Comparison of ENCODE assay signal across 8 mouse cellular contexts in the genomic region with DNA sequence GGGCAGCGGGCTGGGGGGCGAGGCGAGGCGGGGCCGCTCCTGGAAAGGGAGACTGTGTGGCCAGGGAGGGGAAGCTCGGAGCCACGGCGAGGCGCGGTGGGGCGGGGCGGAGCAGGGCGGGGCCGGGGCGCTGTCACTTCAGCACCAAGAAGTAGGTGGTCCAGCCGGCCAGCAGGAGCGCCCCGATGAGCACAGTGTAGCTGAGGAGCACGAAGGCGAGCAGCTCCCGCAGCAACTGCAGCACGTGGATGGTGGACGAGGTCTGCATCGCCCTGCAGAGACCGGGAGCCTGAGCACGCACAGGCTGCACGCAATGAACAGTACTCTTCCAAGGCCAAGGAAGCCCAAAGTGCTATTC. TPM values are rescaled to one million over a fixed set of nuclear protein-coding genes. Genes with fewer than 3 reads are reported as not detected.
DNase-seq lines count a peak whose midpoint lies in the region; ATAC-seq and TF ChIP-seq lines count a peak whose summit lies in the region.

No protein-coding gene starts in this region.

- H3K27me3 ChIP-seq in heart, embryonic 10.5 days (ENCODE audit: insufficient read depth, poor library complexity, severe bottlenecking), result no peaks in the 10 kb centered on the region
- peaks cover 12% of the 10 kb centered on the region for H3K27me3 ChIP-seq in E14TG2a.4 (ENCODE audit: insufficient read depth, low read length)
- H3K27me3 ChIP-seq in forebrain, embryonic 12.5 days, result no peaks in the 10 kb centered on the region
- H3K27me3 ChIP-seq in liver, embryonic 12.5 days (replicated peaks), result no peaks in the 10 kb centered on the region
- no peaks in the 10 kb centered on the region for H3K27me3 ChIP-seq in stomach, postnatal 0 days (ENCODE audit: control insufficient read depth, insufficient read depth, low read length)

- H3K4me1 ChIP-seq in heart, embryonic 10.5 days, result peaks cover 18% of the 10 kb centered on the region
- peaks cover 40% of the 10 kb centered on the region for H3K4me1 ChIP-seq in E14TG2a.4 (replicated peaks; ENCODE audit: low read depth, low read length)
- peaks cover 32% of the 10 kb centered on the region for H3K4me1 ChIP-seq in forebrain, embryonic 12.5 days
- H3K4me1 ChIP-seq in liver, embryonic 12.5 days, result peaks cover 38% of the 10 kb centered on the region
- H3K4me1 ChIP-seq in stomach, postnatal 0 days (replicated peaks; ENCODE audit: control insufficient read depth, insufficient read depth), result 0 out of 2 replicates have a peak, but pooled peaks cover 5% of the 10 kb centered on the region

- TF ChIP-seq EP300 in stomach, postnatal 0 days (optimal IDR thresholded peaks at IDR 0.05), result no peak

- H3K9ac ChIP-seq in forebrain, embryonic 12.5 days, result peak overlapping the region; percentile 59
- peak overlapping the region; percentile 87 for H3K9ac ChIP-seq in liver, embryonic 12.5 days
- no peak overlapping the region for H3K9ac ChIP-seq in stomach, postnatal 0 days (ENCODE audit: low read length)

- peaks cover 22% of the 10 kb centered on the region for H3K36me3 ChIP-seq in heart, embryonic 10.5 days
- peaks cover 36% of the 10 kb centered on the region for H3K36me3 ChIP-seq in E14TG2a.4 (ENCODE audit: insufficient read depth, low read length)
- peaks cover 22% of the 10 kb centered on the region for H3K36me3 ChIP-seq in forebrain, embryonic 12.5 days (replicated peaks)
- peaks cover 25% of the 10 kb centered on the region for H3K36me3 ChIP-seq in liver, embryonic 12.5 days
- 0 out of 2 replicates have a peak, but pooled peaks cover 3% of the 10 kb centered on the region for H3K36me3 ChIP-seq in stomach, postnatal 0 days (ENCODE audit: control insufficient read depth, insufficient read depth, low read length)

- 0% methylated on average over 27 of the region's 27 CpGs for WGBS in heart, embryonic 10.5 days
- 0% methylated on average over 23 of the region's 27 CpGs for WGBS in forebrain, embryonic 12.5 days
- WGBS in liver, embryonic 12.5 days (ENCODE audit: insufficient replicate concordance), result 2% methylated on average over 26 of the region's 27 CpGs
- 3% methylated on average over 23 of the region's 27 CpGs for WGBS in stomach, postnatal 0 days

- H3K4me3 ChIP-seq in heart, embryonic 10.5 days, result peak overlapping the region; percentile 95
- peak overlapping the region; percentile 93 for H3K4me3 ChIP-seq in E14TG2a.4 (replicated peaks; ENCODE audit: low read length)
- H3K4me3 ChIP-seq in forebrain, embryonic 12.5 days (replicated peaks), result peak overlapping the region; percentile 93
- H3K4me3 ChIP-seq in liver, embryonic 12.5 days, result peak overlapping the region; percentile 87
- H3K4me3 ChIP-seq in stomach, postnatal 0 days (ENCODE audit: low read depth, low read length), result peak overlapping the region; percentile 94

- peak overlapping the region; percentile 86 for H3K4me2 ChIP-seq in forebrain, embryonic 12.5 days
- peak overlapping the region; percentile 92 for H3K4me2 ChIP-seq in liver, embryonic 12.5 days
- H3K4me2 ChIP-seq in stomach, postnatal 0 days (replicated peaks; ENCODE audit: low read depth), result peak overlapping the region; percentile 99

- H3K27ac ChIP-seq in heart, embryonic 10.5 days, result peak overlapping the region; percentile 93
- peak overlapping the region; percentile 47; the same call in 1 of the 2 replicates for H3K27ac ChIP-seq in forebrain, embryonic 12.5 days
- peak overlapping the region; percentile 72 for H3K27ac ChIP-seq in liver, embryonic 12.5 days
- H3K27ac ChIP-seq in stomach, postnatal 0 days (replicated peaks), result no peak overlapping the region

- ATAC-seq in forebrain, embryonic 12.5 days (ENCODE audit: low FRiP score), result peak; percentile 94
- ATAC-seq in liver, embryonic 12.5 days, result peak; percentile 94
- ATAC-seq in stomach, postnatal 0 days (ENCODE audit: low FRiP score, low TSS enrichment), result peak; percentile 95

- TF ChIP-seq CTCF in E14TG2a.4 (conservative IDR thresholded peaks at IDR 0.05; ENCODE audit: low read length), result no peak
- peak; percentile 43 for TF ChIP-seq CTCF in stomach, postnatal 0 days (IDR thresholded peaks at IDR 0.05; ENCODE audit: low read depth)

- H3K9me3 ChIP-seq in heart, embryonic 10.5 days, result no peaks in the 10 kb centered on the region
- no peaks in the 10 kb centered on the region for H3K9me3 ChIP-seq in E14TG2a.4 (ENCODE audit: low read length)
- H3K9me3 ChIP-seq in forebrain, embryonic 12.5 days, result no peaks in the 10 kb centered on the region
- H3K9me3 ChIP-seq in liver, embryonic 12.5 days (replicated peaks), result no peaks in the 10 kb centered on the region
- no peaks in the 10 kb centered on the region for H3K9me3 ChIP-seq in stomach, postnatal 0 days (ENCODE audit: control insufficient read depth, low read length)

- DNase-seq in heart, embryonic 10.5 days (ENCODE audit: low spot score), result no peak
- no peak for DNase-seq in heart, adult 8-10 months (ENCODE audit: low spot score)
- DNase-seq in stomach, postnatal 0 days (ENCODE audit: low spot score), result no peak
- DNase-seq in left cerebral cortex, adult 18-20 months (ENCODE audit: low spot score in 2 of 2), result no peak
- no peak for DNase-seq in adrenal gland, postnatal 25 days

RNA-seq across cellular contexts. Expression of a gene that starts 0.4 kb away (rescaled TPM):
- 112 and 113 TPM in 2 replicates for polyA plus RNA-seq in heart, embryonic 10.5 days (2016; fragmentation: Nextera tagmentation; extraction: Ambion mirVana)
- 10 to 100 TPM; 68.8 to 72.1 (median 70.7) TPM for total RNA-seq in heart, adult 8-10 months (2022)
- 128 and 135 TPM in 2 replicates for polyA plus RNA-seq in forebrain, embryonic 12.5 days (2016; fragmentation: Nextera tagmentation; extraction: Ambion mirVana)
- polyA plus RNA-seq in liver, embryonic 12.5 days (2016; fragmentation: Nextera tagmentation; extraction: Ambion mirVana), result 71.6 and 75.7 TPM in 2 replicates
- 70.6 and 70.8 TPM in 2 replicates for polyA plus RNA-seq in stomach, postnatal 0 days (2015; fragmentation: Nextera tagmentation; extraction: Ambion mirVana)
- total RNA-seq in left cerebral cortex, adult 18-20 months (2021), result 10 to 100 TPM; 26.5 to 27.2 TPM
- total RNA-seq in adrenal gland, postnatal 25 days (2021), result 65.0 and 79.3 TPM in 2 replicates

RNA-seq across cellular contexts. Expression of a gene that starts 0.9 kb away (rescaled TPM):
- 0.19 TPM in 1 of 2 replicates, not detected in the other for polyA plus RNA-seq in heart, embryonic 10.5 days (2016; fragmentation: Nextera tagmentation; extraction: Ambion mirVana)
- under 1 TPM in 2 of 4 experiments, not detected in 2; 0.19 to 0.35 TPM for total RNA-seq in heart, adult 8-10 months (2022)
- 0.38 and 0.69 TPM in 2 replicates for polyA plus RNA-seq in forebrain, embryonic 12.5 days (2016; fragmentation: Nextera tagmentation; extraction: Ambion mirVana)
- 0.23 and 0.29 TPM in 2 replicates for polyA plus RNA-seq in liver, embryonic 12.5 days (2016; fragmentation: Nextera tagmentation; extraction: Ambion mirVana)
- 5.6 and 7.0 TPM in 2 replicates for polyA plus RNA-seq in stomach, postnatal 0 days (2015; fragmentation: Nextera tagmentation; extraction: Ambion mirVana)
- total RNA-seq in left cerebral cortex, adult 18-20 months (2021), result 1 to 10 TPM; 4.9 to 5.0 TPM
- 6.4 and 11.3 TPM in 2 replicates for total RNA-seq in adrenal gland, postnatal 25 days (2021)

RNA-seq across cellular contexts. Expression of a gene that starts 14.1 kb away (rescaled TPM):
- 0.15 and 0.48 TPM in 2 replicates for polyA plus RNA-seq in heart, embryonic 10.5 days (2016; fragmentation: Nextera tagmentation; extraction: Ambion mirVana)
- not detected for total RNA-seq in heart, adult 8-10 months (2022)
- 1.8 and 2.1 TPM in 2 replicates for polyA plus RNA-seq in forebrain, embryonic 12.5 days (2016; fragmentation: Nextera tagmentation; extraction: Ambion mirVana)
- polyA plus RNA-seq in liver, embryonic 12.5 days (2016; fragmentation: Nextera tagmentation; extraction: Ambion mirVana), result 0.20 TPM in 1 of 2 replicates, not detected in the other
- 0.13 TPM in 2 replicates for polyA plus RNA-seq in stomach, postnatal 0 days (2015; fragmentation: Nextera tagmentation; extraction: Ambion mirVana)
- 1 to 10 TPM; 1.2 to 1.3 TPM for total RNA-seq in left cerebral cortex, adult 18-20 months (2021)
- total RNA-seq in adrenal gland, postnatal 25 days (2021), result 0.30 TPM in 1 of 2 replicates, not detected in the other

RNA-seq across cellular contexts. Expression of a gene that starts 35.1 kb away (rescaled TPM):
- polyA plus RNA-seq in heart, embryonic 10.5 days (2016; fragmentation: Nextera tagmentation; extraction: Ambion mirVana), result not detected in 2 replicates
- total RNA-seq in heart, adult 8-10 months (2022), result not detected
- polyA plus RNA-seq in forebrain, embryonic 12.5 days (2016; fragmentation: Nextera tagmentation; extraction: Ambion mirVana), result not detected in 2 replicates
- not detected in 2 replicates for polyA plus RNA-seq in liver, embryonic 12.5 days (2016; fragmentation: Nextera tagmentation; extraction: Ambion mirVana)
- not detected in 2 replicates for polyA plus RNA-seq in stomach, postnatal 0 days (2015; fragmentation: Nextera tagmentation; extraction: Ambion mirVana)
- not detected for total RNA-seq in left cerebral cortex, adult 18-20 months (2021)
- total RNA-seq in adrenal gland, postnatal 25 days (2021), result not detected in 2 replicates

RNA-seq across cellular contexts. Expression of a gene that starts 35.3 kb away (rescaled TPM):
- not detected in 2 replicates for polyA plus RNA-seq in heart, embryonic 10.5 days (2016; fragmentation: Nextera tagmentation; extraction: Ambion mirVana)
- not detected for total RNA-seq in heart, adult 8-10 months (2022)
- polyA plus RNA-seq in forebrain, embryonic 12.5 days (2016; fragmentation: Nextera tagmentation; extraction: Ambion mirVana), result not detected in 2 replicates
- not detected in 2 replicates for polyA plus RNA-seq in liver, embryonic 12.5 days (2016; fragmentation: Nextera tagmentation; extraction: Ambion mirVana)
- not detected in 2 replicates for polyA plus RNA-seq in stomach, postnatal 0 days (2015; fragmentation: Nextera tagmentation; extraction: Ambion mirVana)
- total RNA-seq in left cerebral cortex, adult 18-20 months (2021), result under 1 TPM; 0.33 to 0.40 TPM
- not detected in 2 replicates for total RNA-seq in adrenal gland, postnatal 25 days (2021)
